Mouse (Mus musculus) liver, embryonic 14.5 days (tissue): ENCODE measurements around the gene Cnn3. TPM values are rescaled to one million over a fixed set of nuclear protein-coding genes. Genes with fewer than 3 reads are reported as not detected.
A peak's percentile ranks its signal among the peaks of the same experiment; 100 is the strongest.

ENCODE experiments used
- ATAC-seq: fragments of 200-750 bp; cut with Nextera tagmentation; 2 replicates; pipeline ENCODE4 v1.8.0; 2017; ENCODE audit warnings: moderate number of reproducible peaks, mild to moderate bottlenecking, moderate library complexity; ENCODE audit not compliant: insufficient read depth
- DNase-seq, 3 experiments: peaks; one replicate each; pipeline ENCODE4 v3.0.0-alpha.2; 2012 to 2013; ENCODE audit warnings: low read depth in 3 of 3, low spot score in 3 of 3
- H3K27ac ChIP-seq: fragments of 300-500 bp; sonication (generic); 2 replicates; pipeline ENCODE4 v1.5.1; 2014; ENCODE audit warnings: moderate library complexity, mild to moderate bottlenecking, control low read depth, inconsistent platforms
- H3K27me3 ChIP-seq: fragments of 300-500 bp; sonication (generic); 2 replicates; pipeline ENCODE4 v1.6.1; 2014; ENCODE audit warnings: mild to moderate bottlenecking, low read length, moderate library complexity; ENCODE audit not compliant: control insufficient read depth, insufficient read depth
- H3K36me3 ChIP-seq: fragments of 300-500 bp; sonication (generic); replicated peaks from 2 replicates; pipeline ENCODE4 v1.6.1; 2014; ENCODE audit warnings: low read depth; ENCODE audit not compliant: control insufficient read depth, insufficient read depth
- H3K4me1 ChIP-seq, 2 experiments: fragments of 200-500 bp in 1 of 2; fragments of 300-500 bp in 1 of 2; sonication (generic) in 1 of 2; replicated peaks; 2 replicates each; pipeline ENCODE4 v1.6.1; 2012 to 2014; ENCODE audit warnings: antibody characterized with exemption in 1 of 2, inconsistent platforms in 1 of 2, low read length in 1 of 2; ENCODE audit not compliant: control insufficient read depth in 2 of 2, insufficient read depth in 2 of 2
- H3K4me2 ChIP-seq: fragments of 300-500 bp; sonication (generic); 2 replicates; pipeline ENCODE4 v1.6.1; 2014; ENCODE audit warnings: low read depth, mild to moderate bottlenecking, control low read depth, moderate library complexity
- H3K4me3 ChIP-seq, 2 experiments: fragments of 200-500 bp in 1 of 2; fragments of 300-500 bp in 1 of 2; sonication (generic) in 1 of 2; 2 replicates each; pipeline ENCODE4 v1.5.1; 2012 to 2014; ENCODE audit warnings: low read depth in 2 of 2, low read length in 2 of 2, mild to moderate bottlenecking in 2 of 2, control low read depth in 1 of 2, inconsistent platforms in 1 of 2, moderate library complexity in 1 of 2; ENCODE audit not compliant: insufficient read depth in 1 of 2
- H3K9ac ChIP-seq: fragments of 300-500 bp; sonication (generic); replicated peaks from 2 replicates; pipeline ENCODE4 v1.6.1; 2014; ENCODE audit warnings: mild to moderate bottlenecking, control low read depth, moderate library complexity
- H3K9me3 ChIP-seq: fragments of 300-500 bp; sonication (generic); 2 replicates; pipeline ENCODE4 v1.6.1; 2016; ENCODE audit warnings: low read length, mixed read lengths; ENCODE audit not compliant: control insufficient read depth
- CTCF ChIP-seq: IDR thresholded peaks from 2 replicates; pipeline ENCODE4 v1.5.1; 2016; ENCODE audit warnings: antibody characterized with exemption, low read depth, control low read depth
- EP300 ChIP-seq: IDR thresholded peaks from 2 replicates; pipeline ENCODE4 v1.6.1; 2016; ENCODE audit warnings: antibody characterized with exemption, low read depth
- WGBS: fragments of 180-500 bp; shearing (Covaris S2); extraction: QIAGEN DNeasy Blood & Tissue Kit; methylation state at CpG from one replicate; pipeline ENCODE4 v1.1.7; 2014; ENCODE audit not compliant: insufficient replicate concordance; 5-methylcytosine and 5-hydroxymethylcytosine counted together
- polyA plus RNA-seq, 2 experiments: library from polyadenylated mRNA; depleted of rRNA in 1 of 2; stranded (reverse) in 1 of 2; unstranded in 1 of 2; fragments of >200 nt; fragmentation: Nextera tagmentation in 1 of 2; extraction: Ambion mirVana in 1 of 2; gene quantifications; 2 replicates each; pipeline versions ENCODE4 v1.2.1 to v1.2.3; 2012 to 2014

The Cnn3 gene
- polyA plus RNA-seq, 2 experiments: 62.7 to 82.7 TPM

GRCm38 (mm10) chr3:121467094-121467552 lies 40.8 kb downstream of the Cnn3 start:
- 25% methylated on average over 10 of the region's 10 CpGs for WGBS
- Histone ChIP-seq H3K27me3 (no peaks in the 10 kb centered on the region), H3K4me3 (no peak overlapping the region), H3K27ac (no peak overlapping the region), H3K36me3 (no peaks in the 10 kb centered on the region), H3K4me1 (peaks cover 10 to 18% of the 10 kb centered on the region in 2 experiments), H3K4me2 (no peak overlapping the region), H3K9me3 (no peaks in the 10 kb centered on the region), H3K9ac (no peak overlapping the region)
- DNase-seq (no peak), ATAC-seq (0 out of 2 replicates have a peak, but pooled peaks have one; percentile 34)
- no peak for TF ChIP-seq EP300
- TF ChIP-seq CTCF: no peak

GRCm38 (mm10) chr3:121468136-121468535 lies 41.8 kb downstream of the Cnn3 start:
- peaks cover 10 to 18% of the 10 kb centered on the region in 2 experiments for H3K4me1 ChIP-seq
- ATAC-seq: no peak
- 50% methylated on average over 1 of the region's 2 CpGs for whole genome bisulfite sequencing
- TF ChIP-seq CTCF (no peak), EP300 (no peak)
- H3K4me2 ChIP-seq: no peak overlapping the region
- H3K27ac ChIP-seq: no peak overlapping the region
- no peak for DNase-seq
- no peaks in the 10 kb centered on the region for H3K27me3 ChIP-seq
- H3K36me3 ChIP-seq: no peaks in the 10 kb centered on the region
- no peaks in the 10 kb centered on the region for H3K9me3 ChIP-seq
- H3K9ac ChIP-seq: no peak overlapping the region
- H3K4me3 ChIP-seq: no peak overlapping the region

- Histone ChIP-seq H3K4me2 (peak overlapping the region; percentile 32; the same call in 1 of the 2 replicates), H3K9me3 (no peaks in the 10 kb centered on the region), H3K9ac (no peak overlapping the region), H3K27ac (no peak overlapping the region), H3K4me3 (no peak overlapping the region), H3K27me3 (no peaks in the 10 kb centered on the region), H3K36me3 (no peaks in the 10 kb centered on the region), H3K4me1 (peaks cover 14 to 23% of the 10 kb centered on the region in 2 experiments)
- ATAC-seq (peak; percentile 52), DNase-seq (no peak)
- TF ChIP-seq EP300 (no peak; the same call in 1 of the 2 replicates), CTCF (no peak)
- 7% methylated on average over 13 of the region's 13 CpGs for WGBS
Measured at GRCm38 (mm10) chr3:121469185-121469975, 43.1 kb downstream of the Cnn3 start.

- H3K4me3 ChIP-seq: no peak overlapping the region
- no peaks in the 10 kb centered on the region for H3K27me3 ChIP-seq
- H3K4me2 ChIP-seq: no peak overlapping the region
- H3K27ac ChIP-seq: no peak overlapping the region
- WGBS: 79% methylated on average over 11 of the region's 11 CpGs
- H3K9me3 ChIP-seq: no peaks in the 10 kb centered on the region
- H3K9ac ChIP-seq: no peak overlapping the region
- no peak for DNase-seq
- H3K36me3 ChIP-seq: no peaks in the 10 kb centered on the region
- no peak for ATAC-seq
- TF ChIP-seq CTCF: no peak
- no peak for TF ChIP-seq EP300
- H3K4me1 ChIP-seq: peaks cover 24 to 36% of the 10 kb centered on the region in 2 experiments
Measured at GRCm38 (mm10) chr3:121471703-121472102, 45.4 kb downstream of the Cnn3 start.

- Histone ChIP-seq H3K9ac (peak overlapping the region; percentile 29; the same call in 1 of the 2 replicates), H3K4me3 (no peak overlapping the region), H3K4me2 (no peak overlapping the region; the same call in 1 of the 2 replicates), H3K27ac (peak overlapping the region; percentile 37), H3K36me3 (no peaks in the 10 kb centered on the region), H3K9me3 (no peaks in the 10 kb centered on the region), H3K4me1 (peaks cover 14 to 23% of the 10 kb centered on the region in 2 experiments), H3K27me3 (no peaks in the 10 kb centered on the region)
- ATAC-seq (peak; percentile 85), DNase-seq (peak in 2 of 3 experiments; percentile 44 to 47)
- TF ChIP-seq EP300 (peak; percentile 75), CTCF (no peak)
- WGBS: 14% methylated on average over 3 of the region's 3 CpGs
Measured at GRCm38 (mm10) chr3:121474738-121475137, 48.4 kb downstream of the Cnn3 start.
